Mouse (Mus musculus) limb, embryonic 14.5 days (tissue): ENCODE results near the gene Ltb. TPM values are rescaled to one million over a fixed set of nuclear protein-coding genes. Genes with fewer than 3 reads are reported as not detected.
A peak's percentile ranks its signal among the peaks of the same experiment; 100 is the strongest.

Source experiments
- ATAC-seq: fragments of 200-750 bp; cut with Nextera tagmentation; 2 replicates; pipeline ENCODE4 v1.8.0; 2017; ENCODE audit warnings: low read depth, moderate number of reproducible peaks, moderate TSS enrichment; ENCODE audit not compliant: low FRiP score
- DNase-seq: peaks from one replicate; pipeline ENCODE4 v3.0.0-alpha.2; 2015; ENCODE audit warnings: low spot score
- H3K27ac ChIP-seq: fragments of 300-500 bp; sonication (generic); replicated peaks from 2 replicates; pipeline ENCODE4 v1.5.1; 2014; ENCODE audit warnings: low read depth, mild to moderate bottlenecking, low read length, moderate library complexity, mixed read lengths
- H3K27me3 ChIP-seq: fragments of 300-500 bp; sonication (generic); 2 replicates; pipeline ENCODE4 v1.6.1; 2014; ENCODE audit warnings: low read length, mixed read lengths; ENCODE audit not compliant: control insufficient read depth, insufficient read depth
- H3K36me3 ChIP-seq: fragments of 300-500 bp; sonication (generic); 2 replicates; pipeline ENCODE4 v1.6.1; 2014; ENCODE audit warnings: mild to moderate bottlenecking, low read length, moderate library complexity, mixed read lengths; ENCODE audit not compliant: control insufficient read depth, insufficient read depth
- H3K4me1 ChIP-seq: fragments of 300-500 bp; sonication (generic); 2 replicates; pipeline ENCODE4 v1.6.1; 2014; ENCODE audit warnings: antibody characterized with exemption, low read length, mixed read lengths; ENCODE audit not compliant: control insufficient read depth, insufficient read depth
- H3K4me2 ChIP-seq: fragments of 300-500 bp; sonication (generic); replicated peaks from 2 replicates; pipeline ENCODE4 v1.6.1; 2014; ENCODE audit warnings: low read depth, mild to moderate bottlenecking, low read length, moderate library complexity; ENCODE audit not compliant: severe bottlenecking
- H3K4me3 ChIP-seq: fragments of 300-500 bp; sonication (generic); replicated peaks from 2 replicates; pipeline ENCODE4 v1.5.1; 2014; ENCODE audit warnings: low read length
- H3K9ac ChIP-seq: fragments of 300-500 bp; sonication (generic); 2 replicates; pipeline ENCODE4 v1.6.1; 2014; ENCODE audit warnings: mild to moderate bottlenecking, low read depth, low read length, moderate library complexity; ENCODE audit not compliant: severe bottlenecking
- H3K9me3 ChIP-seq: fragments of 300-500 bp; sonication (generic); 2 replicates; pipeline ENCODE4 v1.6.1; 2016; ENCODE audit warnings: low read length; ENCODE audit not compliant: control insufficient read depth
- POLR2A ChIP-seq: fragments of 200-500 bp; IDR thresholded peaks from 2 replicates; pipeline ENCODE4 v1.8.0; 2012; ENCODE audit warnings: inconsistent platforms, mild to moderate bottlenecking, moderate library complexity, borderline replicate concordance; ENCODE audit not compliant: insufficient read depth, insufficient read length; ENCODE audit errors: extremely low read depth
- WGBS: fragments of 180-500 bp; shearing (Covaris S2); extraction: QIAGEN DNeasy Blood & Tissue Kit; methylation state at CpG from one replicate; pipeline ENCODE4 v1.1.7; 2014; 5-methylcytosine and 5-hydroxymethylcytosine counted together
- polyA plus RNA-seq, 2 experiments: library from polyadenylated mRNA; depleted of rRNA in 1 of 2; stranded (reverse) in 1 of 2; unstranded in 1 of 2; fragments of >200 nt; fragmentation: Nextera tagmentation in 1 of 2; extraction: Ambion mirVana in 1 of 2; gene quantifications; 2 replicates each; pipeline versions ENCODE4 v1.2.1 to v1.2.3; 2012 to 2014

Ltb gene
- polyA plus RNA-seq (2012; rRNA removed) = 1.7 and 3.0 TPM in 2 replicates
- polyA plus RNA-seq (2014; fragmentation: Nextera tagmentation; extraction: Ambion mirVana) = 1.1 and 1.4 TPM in 2 replicates

- peak within 1 kb of the TSS; percentile 40 for H3K4me3 ChIP-seq
- H3K27me3 ChIP-seq = peaks cover 21% of the 10 kb centered on the region
- no peak within 1 kb of the TSS for H3K9ac ChIP-seq
- H3K36me3 ChIP-seq = no peaks in the 10 kb centered on the region
- no peak for ATAC-seq
- H3K4me2 ChIP-seq = peak within 1 kb of the TSS; percentile 62
- H3K27ac ChIP-seq = no peak within 1 kb of the TSS
- no peak for DNase-seq
- WGBS = 59% methylated on average over 27 of the region's 28 CpGs
- H3K4me1 ChIP-seq = peaks cover 4% of the 10 kb centered on the region; the same call in 1 of the 2 replicates
- H3K9me3 ChIP-seq = no peaks in the 10 kb centered on the region
- TF ChIP-seq POLR2A = no peak
These were observed at the start of gene Ltb for GRCm38 (mm10) chr17:35193881-35194843. TSS of gene Ltb (plus strand) at chr17:35194439.

- TF ChIP-seq POLR2A = no peak
- H3K9me3 ChIP-seq = no peaks in the 10 kb centered on the region
- peaks cover 99% of the 10 kb centered on the region for H3K36me3 ChIP-seq
- DNase-seq (no peak), ATAC-seq (no peak)
- no peaks in the 10 kb centered on the region for H3K4me1 ChIP-seq
- H3K9ac ChIP-seq = no peak overlapping the region
- no peak overlapping the region for H3K4me3 ChIP-seq
- no peak overlapping the region for H3K27ac ChIP-seq
- H3K27me3 ChIP-seq = no peaks in the 10 kb centered on the region
- WGBS = 85% methylated on average over 5 of the region's 5 CpGs
- no peak overlapping the region for H3K4me2 ChIP-seq
These were observed 48.1 kb upstream of the Ltb start for GRCm38 (mm10) chr17:35146139-35146538.

- no peak overlapping the region for H3K9ac ChIP-seq
- H3K27ac ChIP-seq = no peak overlapping the region
- H3K4me2 ChIP-seq = no peak overlapping the region
- ATAC-seq (0 out of 2 replicates have a peak, but pooled peaks have one; percentile 1), DNase-seq (no peak)
- WGBS = 39% methylated on average over 3 of the region's 3 CpGs
- no peak overlapping the region for H3K4me3 ChIP-seq
- no peak for TF ChIP-seq POLR2A
- H3K27me3 ChIP-seq = no peaks in the 10 kb centered on the region
- H3K4me1 ChIP-seq = no peaks in the 10 kb centered on the region
- H3K36me3 ChIP-seq = peaks cover 99% of the 10 kb centered on the region
- no peaks in the 10 kb centered on the region for H3K9me3 ChIP-seq
These were observed 46.9 kb upstream of the Ltb start for GRCm38 (mm10) chr17:35147348-35147747.

GRCm38 (mm10) chr17:35147922-35148639, 46.2 kb upstream of the Ltb start:
- 0 out of 2 replicates have a peak, but pooled peaks have one; percentile 2 for ATAC-seq
- WGBS = 68% methylated on average over 5 of the region's 5 CpGs
- H3K9me3 ChIP-seq = no peaks in the 10 kb centered on the region
- H3K4me2 ChIP-seq = no peak overlapping the region
- H3K27ac ChIP-seq = 0 out of 2 replicates have a peak overlapping the region, but pooled peaks have one; percentile 19
- H3K4me3 ChIP-seq = no peak overlapping the region
- DNase-seq = no peak
- TF ChIP-seq POLR2A = no peak
- no peaks in the 10 kb centered on the region for H3K27me3 ChIP-seq
- H3K36me3 ChIP-seq = peaks cover 99% of the 10 kb centered on the region
- no peaks in the 10 kb centered on the region for H3K4me1 ChIP-seq
- no peak overlapping the region for H3K9ac ChIP-seq

GRCm38 (mm10) chr17:35152121-35152520, 42.1 kb upstream of the Ltb start:
- WGBS = 94% methylated on average over 4 of the region's 4 CpGs

More at GRCm38 (mm10) chr17:35152121-35152520, 42.1 kb upstream of the Ltb start:
- Histone ChIP-seq H3K9me3 (no peaks in the 10 kb centered on the region), H3K9ac (no peak overlapping the region), H3K4me3 (no peak overlapping the region), H3K36me3 (peaks cover 99% of the 10 kb centered on the region), H3K4me2 (no peak overlapping the region), H3K4me1 (no peaks in the 10 kb centered on the region), H3K27me3 (no peaks in the 10 kb centered on the region), H3K27ac (no peak overlapping the region)
- no peak for DNase-seq
- ATAC-seq = no peak
- TF ChIP-seq POLR2A = no peak
